Mouse (Mus musculus) kidney, adult 2 months (tissue): Measurements from ENCODE around the gene 1810013L24Rik. TPM values are rescaled to one million over a fixed set of nuclear protein-coding genes. Genes with fewer than 3 reads are reported as not detected.
A peak's percentile ranks its signal among the peaks of the same experiment; 100 is the strongest.
"Not testable (repeated sequence)": the region's sequence is repeated elsewhere in the genome, so short reads cannot be mapped to it uniquely, and the experiment has no call there.

Source experiments
- DNase-seq: peaks from one replicate; pipeline ENCODE4 v3.0.0; 2021
- H3K27ac ChIP-seq: fragments of 200-500 bp; 2 replicates; pipeline ENCODE4 v1.5.1; 2012; ENCODE audit warnings: low read depth, low read length, control low read depth, inconsistent platforms; ENCODE audit not compliant: insufficient read depth
- H3K27me3 ChIP-seq: fragments of 200-500 bp; replicated peaks from 2 replicates; pipeline ENCODE4 v1.6.1; 2012; ENCODE audit warnings: mild to moderate bottlenecking, moderate library complexity, low read length, inconsistent platforms; ENCODE audit not compliant: control insufficient read depth, insufficient read depth
- H3K36me3 ChIP-seq: fragments of 200-500 bp; 2 replicates; pipeline ENCODE4 v1.6.1; 2012; ENCODE audit warnings: mild to moderate bottlenecking, moderate library complexity, low read length, inconsistent platforms; ENCODE audit not compliant: control insufficient read depth, insufficient read depth
- H3K4me1 ChIP-seq: fragments of 200-500 bp; 2 replicates; pipeline ENCODE4 v1.6.1; 2011; ENCODE audit warnings: low read length; ENCODE audit not compliant: control insufficient read depth, insufficient read depth
- H3K4me3 ChIP-seq: fragments of 200-500 bp; 2 replicates; pipeline ENCODE4 v1.5.1; 2011; ENCODE audit warnings: mild to moderate bottlenecking, low read depth, low read length, control low read depth; ENCODE audit not compliant: insufficient read depth
- CTCF ChIP-seq: fragments of 200-500 bp; conservative IDR thresholded peaks from 2 replicates; pipeline ENCODE4 v1.5.1; 2011; ENCODE audit warnings: low read depth, mild to moderate bottlenecking, control low read depth, low read length, moderate library complexity, mixed read lengths; ENCODE audit not compliant: insufficient read depth, insufficient read length
- POLR2A ChIP-seq: fragments of 200-500 bp; IDR thresholded peaks from one replicate; pipeline ENCODE4 v1.6.1; 2011; ENCODE audit warnings: low read depth, low read length, control low read depth
- WGBS: fragments of 180-500 bp; shearing (Covaris S2); methylation state at CpG from one replicate; pipeline ENCODE4 v1.1.7; 2018; 5-methylcytosine and 5-hydroxymethylcytosine counted together
- polyA plus RNA-seq: library from polyadenylated mRNA; depleted of rRNA; stranded (reverse); fragments of >200 nt; gene quantifications from 2 replicates; pipeline ENCODE4 v1.2.3, GENCODE M21; 2012

1810013L24Rik gene
- polyA plus RNA-seq, 1 experiment, result 24.2 TPM

GRCm38 (mm10) chr16:8869715-8870114 lies 39.8 kb downstream of the 1810013L24Rik start:
- Histone ChIP-seq H3K27me3 (no peaks in the 10 kb centered on the region), H3K4me3 (no peak overlapping the region), H3K27ac (no peak overlapping the region), H3K36me3 (no peaks in the 10 kb centered on the region), H3K4me1 (no peaks in the 10 kb centered on the region)
- DNase-seq, result peak; percentile 79
- 31% methylated on average over 2 of the region's 2 CpGs for WGBS
- no peak for TF ChIP-seq POLR2A
- peak; percentile 86 for TF ChIP-seq CTCF

- no peaks in the 10 kb centered on the region for H3K27me3 ChIP-seq
- H3K27ac ChIP-seq, result no peak overlapping the region
- no peaks in the 10 kb centered on the region for H3K36me3 ChIP-seq
- no peaks in the 10 kb centered on the region for H3K4me1 ChIP-seq
- no peak overlapping the region for H3K4me3 ChIP-seq
- WGBS, result 90% methylated on average over 6 of the region's 6 CpGs
- DNase-seq, result no peak
- no peak for TF ChIP-seq CTCF
These were observed 41.5 kb downstream of the 1810013L24Rik start for GRCm38 (mm10) chr16:8871376-8871775.

GRCm38 (mm10) chr16:8872019-8872418 lies 42.1 kb downstream of the 1810013L24Rik start:
- DNase-seq, result no peak
- WGBS, result 53% methylated on average over 5 of the region's 5 CpGs
- Histone ChIP-seq H3K27ac (no peak overlapping the region), H3K4me3 (no peak overlapping the region), H3K4me1 (no peaks in the 10 kb centered on the region), H3K36me3 (no peaks in the 10 kb centered on the region), H3K27me3 (no peaks in the 10 kb centered on the region)
- TF ChIP-seq CTCF (no peak), POLR2A (no peak)

DNA sequence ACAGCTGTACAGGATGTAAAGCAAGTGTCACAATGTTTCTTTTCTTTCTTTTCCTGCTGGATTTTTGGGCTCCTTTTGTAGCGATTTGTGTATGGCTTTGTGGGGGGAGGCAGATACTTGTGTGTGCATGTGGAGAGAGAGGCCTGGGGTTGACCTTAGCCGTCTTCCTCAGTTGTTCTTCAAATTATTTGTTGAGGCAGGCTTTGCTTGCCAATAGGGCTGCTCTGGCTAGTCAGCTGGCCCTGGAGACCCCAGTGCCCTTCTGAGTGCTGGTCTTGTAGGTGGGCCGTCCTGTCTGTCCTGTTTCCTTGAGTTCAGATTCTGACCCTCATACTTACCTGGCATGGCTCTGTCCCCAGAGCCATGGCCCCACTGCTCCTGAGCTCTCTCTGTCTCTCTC lies 42.6 kb downstream of the 1810013L24Rik start:
- H3K4me3 ChIP-seq, result no peak overlapping the region
- TF ChIP-seq CTCF, result no peak
- no peak for TF ChIP-seq POLR2A
- H3K27me3 ChIP-seq, result no peaks in the 10 kb centered on the region
- DNase-seq, result no peak
- H3K36me3 ChIP-seq, result no peaks in the 10 kb centered on the region
- WGBS, result 76% methylated on average over 3 of the region's 3 CpGs
- no peaks in the 10 kb centered on the region for H3K4me1 ChIP-seq
- H3K27ac ChIP-seq, result no peak overlapping the region

- Histone ChIP-seq H3K27me3 (no peaks in the 10 kb centered on the region), H3K27ac (no peak overlapping the region), H3K36me3 (no peaks in the 10 kb centered on the region), H3K4me1 (no peaks in the 10 kb centered on the region), H3K4me3 (no peak overlapping the region)
- no peak for DNase-seq
- TF ChIP-seq CTCF (no peak), POLR2A (no peak)
- WGBS, result 41% methylated on average over 5 of the region's 5 CpGs
These were observed 50.2 kb downstream of the 1810013L24Rik start for GRCm38 (mm10) chr16:8880076-8880475.

- peak; percentile 84 for DNase-seq
- H3K27me3 ChIP-seq, result no peaks in the 10 kb centered on the region
- no peak overlapping the region for H3K27ac ChIP-seq
- no peak for TF ChIP-seq POLR2A
- TF ChIP-seq CTCF, result peak; percentile 88
- no peaks in the 10 kb centered on the region for H3K36me3 ChIP-seq
- 46% methylated on average over 11 of the region's 11 CpGs for WGBS
- peak overlapping the region; percentile 19; the same call in 1 of the 2 replicates for H3K4me3 ChIP-seq
- H3K4me1 ChIP-seq, result no peaks in the 10 kb centered on the region
These were observed 53.9 kb downstream of the 1810013L24Rik start for GRCm38 (mm10) chr16:8883674-8884241.

DNA sequence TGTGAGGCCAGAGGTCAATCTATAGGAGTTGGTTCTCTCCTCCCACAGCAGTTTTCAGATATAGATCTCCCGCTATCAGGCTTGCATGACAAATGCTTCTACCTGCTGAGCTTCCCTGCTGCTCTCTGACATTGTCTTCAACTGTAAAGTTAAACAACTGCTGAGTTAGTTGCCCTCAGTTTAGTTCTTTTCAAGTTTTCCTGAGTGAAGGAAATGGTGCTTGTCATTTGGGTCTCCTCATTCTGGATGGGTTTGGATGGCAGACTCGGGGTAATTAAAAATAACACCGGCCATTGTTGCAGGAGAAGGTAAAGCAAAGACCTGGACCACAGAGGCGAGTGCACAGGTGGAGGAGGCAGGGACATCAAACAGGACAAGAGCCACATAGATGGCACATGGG lies 64.3 kb downstream of the 1810013L24Rik start:
- H3K4me3 ChIP-seq, H3K4me1 ChIP-seq, H3K36me3 ChIP-seq, DNase-seq, H3K27ac ChIP-seq, H3K27me3 ChIP-seq: not testable (repeated sequence)
- 52% methylated on average over 4 of the region's 4 CpGs for WGBS

DNA sequence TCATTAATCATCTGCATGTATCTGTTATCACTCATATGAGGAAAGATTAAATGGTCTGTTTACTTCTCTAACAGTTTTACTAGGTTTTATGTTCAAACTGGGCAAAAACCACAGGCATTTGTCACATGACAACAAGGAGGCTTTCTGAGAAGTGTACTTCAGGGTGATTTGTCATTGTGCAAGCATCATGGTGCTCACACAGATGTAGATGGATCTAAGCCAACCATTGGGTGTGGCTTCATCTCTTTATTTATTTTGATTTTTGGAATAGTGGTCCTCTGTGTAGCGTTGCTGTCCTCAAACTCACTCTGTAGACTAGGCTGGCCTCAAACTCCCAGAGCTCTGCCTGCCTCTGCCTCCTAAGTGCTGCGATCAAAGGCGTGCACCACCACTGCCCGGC lies 65.4 kb downstream of the 1810013L24Rik start:
- no peak for DNase-seq
- Histone ChIP-seq H3K27me3 (no peaks in the 10 kb centered on the region), H3K27ac (no peak overlapping the region), H3K4me3 (no peak overlapping the region), H3K4me1 (no peaks in the 10 kb centered on the region), H3K36me3 (no peaks in the 10 kb centered on the region)
- 88% methylated on average over 4 of the region's 4 CpGs for WGBS
- no peak for TF ChIP-seq POLR2A
- no peak for TF ChIP-seq CTCF

GRCm38 (mm10) chr16:8906115-8906514 lies 76.2 kb downstream of the 1810013L24Rik start:
- H3K36me3 ChIP-seq, H3K4me3 ChIP-seq, DNase-seq, H3K27me3 ChIP-seq, H3K27ac ChIP-seq, H3K4me1 ChIP-seq: not testable (repeated sequence)
- WGBS, result 8% methylated on average over 2 of the region's 2 CpGs
